Mouse (Mus musculus) CD4-positive, CD25-positive, alpha-beta regulatory T cell, adult 4 months (primary cell): ENCODE measurements around the gene Spon1. TPM values are rescaled to one million over a fixed set of nuclear protein-coding genes. Genes with fewer than 3 reads are reported as not detected.
A peak's percentile ranks its signal among the peaks of the same experiment; 100 is the strongest.

Experiments
- ATAC-seq: one replicate; pipeline ENCODE4 v1.8.0; 2017
- polyA plus RNA-seq, 2 experiments: library from polyadenylated mRNA; unstranded; fragments of 100-300 nt; shearing (Covaris generic); gene quantifications; one replicate each; pipeline ENCODE4 v1.2.1; 2017

The Spon1 gene
- polyA plus RNA-seq, 2 experiments from 2014 or later, result 1.1 TPM

- no peak for ATAC-seq
Observed at GRCm38 (mm10) chr7:114065407-114066185, 299.8 kb downstream of the Spon1 start.

- ATAC-seq, result peak; percentile 44
Observed at GRCm38 (mm10) chr7:114066529-114067178, 300.9 kb downstream of the Spon1 start.

- peak; percentile 68 for ATAC-seq
Observed at GRCm38 (mm10) chr7:114068956-114069533, 303.2 kb downstream of the Spon1 start.

GRCm38 (mm10) chr7:114069726-114070457, 304.1 kb downstream of the Spon1 start:
- ATAC-seq, result peak; percentile 71

- no peak for ATAC-seq
Observed at GRCm38 (mm10) chr7:114070458-114070840, 304.7 kb downstream of the Spon1 start.

- no peak for ATAC-seq
Observed at GRCm38 (mm10) chr7:114071395-114071794, 305.6 kb downstream of the Spon1 start.

GRCm38 (mm10) chr7:114071851-114072616, 306.2 kb downstream of the Spon1 start:
- no peak for ATAC-seq

- ATAC-seq, result no peak
Observed at GRCm38 (mm10) chr7:114074133-114074532, 308.3 kb downstream of the Spon1 start.

GRCm38 (mm10) chr7:114074595-114074994, 308.8 kb downstream of the Spon1 start:
- ATAC-seq, result no peak

- no peak for ATAC-seq
Observed at GRCm38 (mm10) chr7:114079343-114079742, 313.5 kb downstream of the Spon1 start.

- no peak for ATAC-seq
Observed at GRCm38 (mm10) chr7:114080250-114080649, 314.5 kb downstream of the Spon1 start.

- ATAC-seq, result no peak
Observed at GRCm38 (mm10) chr7:114081633-114082420, 316.0 kb downstream of the Spon1 start.

- no peak for ATAC-seq
Observed at GRCm38 (mm10) chr7:114083088-114083487, 317.3 kb downstream of the Spon1 start.

- peak; percentile 67 for ATAC-seq
Observed at GRCm38 (mm10) chr7:114083760-114084159, 318.0 kb downstream of the Spon1 start.

GRCm38 (mm10) chr7:114086021-114086710, 320.4 kb downstream of the Spon1 start:
- no peak for ATAC-seq

GRCm38 (mm10) chr7:114087341-114087740, 321.5 kb downstream of the Spon1 start:
- ATAC-seq, result no peak

- ATAC-seq, result peak; percentile 63
Observed at GRCm38 (mm10) chr7:114087986-114088385, 322.2 kb downstream of the Spon1 start.

GRCm38 (mm10) chr7:114088918-114089317, 323.1 kb downstream of the Spon1 start:
- ATAC-seq, result no peak

- ATAC-seq, result no peak
Observed at GRCm38 (mm10) chr7:114090231-114090630, 324.4 kb downstream of the Spon1 start.

GRCm38 (mm10) chr7:114090892-114091545, 325.2 kb downstream of the Spon1 start:
- ATAC-seq, result peak; percentile 25
